In genomic region chr5:33038656-33039509, GRCm38 (mm10) we compare ENCODE assay signal across 9 mouse cellular contexts. TPM values are rescaled to one million over a fixed set of nuclear protein-coding genes. Genes with fewer than 3 reads are reported as not detected.
DNase-seq lines count a peak whose midpoint lies in the region; ATAC-seq and TF ChIP-seq lines count a peak whose summit lies in the region.
"Had no signal": no experiment of that assay in that cellular context is flagged by ENCODE, and none has a peak within 500 bp of the region (broad histone marks: within the 10 kb centered on the region; RNA-seq: fewer than 3 reads in every experiment).

No protein-coding gene starts in this region.

- no peaks in the 10 kb centered on the region for H3K27me3 ChIP-seq in heart, postnatal 0 days (ENCODE audit: control insufficient read depth, insufficient read depth, low read length)
- H3K27me3 ChIP-seq in hindbrain, postnatal 0 days (ENCODE audit: insufficient read depth, low read length) = no peaks in the 10 kb centered on the region
- no peaks in the 10 kb centered on the region for H3K27me3 ChIP-seq in midbrain, embryonic 14.5 days (ENCODE audit: control insufficient read depth, insufficient read depth, low read length)

- no peak for DNase-seq in heart, postnatal 0 days (ENCODE audit: low spot score)
- DNase-seq in heart, postnatal 14 days = no peak
- no peak for DNase-seq in hindbrain, postnatal 0 days (ENCODE audit: low spot score)
- no peak for DNase-seq in midbrain, embryonic 14.5 days
- DNase-seq in adrenal gland, adult 2 months = no peak
- no peak for DNase-seq in right cerebral cortex, postnatal 10 days (ENCODE audit: low spot score in 2 of 2)
- DNase-seq in adrenal gland, postnatal 36 days = no peak

- no peak overlapping the region for H3K4me3 ChIP-seq in heart, postnatal 0 days (ENCODE audit: low read depth, low read length)
- H3K4me3 ChIP-seq in hindbrain, postnatal 0 days (ENCODE audit: low read length) = peak overlapping the region; percentile 12; the same call in 1 of the 2 replicates
- H3K4me3 ChIP-seq in midbrain, embryonic 14.5 days (replicated peaks; ENCODE audit: low read depth, low read length) = no peak overlapping the region

- no peak for TF ChIP-seq EP300 in heart, postnatal 0 days (IDR thresholded peaks at IDR 0.05; ENCODE audit: low read depth)

- WGBS in heart, postnatal 0 days = 40% methylated on average over 13 of the region's 13 CpGs
- 49% methylated on average over 13 of the region's 13 CpGs for WGBS in hindbrain, postnatal 0 days
- 50% methylated on average over 13 of the region's 13 CpGs for WGBS in midbrain, embryonic 14.5 days

- H3K36me3 ChIP-seq in heart, postnatal 0 days (replicated peaks; ENCODE audit: control insufficient read depth, insufficient read depth, low read length) = no peaks in the 10 kb centered on the region
- H3K36me3 ChIP-seq in hindbrain, postnatal 0 days (ENCODE audit: insufficient read depth, low read length) = no peaks in the 10 kb centered on the region
- H3K36me3 ChIP-seq in midbrain, embryonic 14.5 days (ENCODE audit: control insufficient read depth, insufficient read depth, low read length) = no peaks in the 10 kb centered on the region
- H3K36me3 ChIP-seq: G1E had no signal

- no peaks in the 10 kb centered on the region for H3K4me1 ChIP-seq in heart, postnatal 0 days (ENCODE audit: control insufficient read depth, insufficient read depth)
- H3K4me1 ChIP-seq in hindbrain, postnatal 0 days (ENCODE audit: insufficient read depth, low read length) = no peaks in the 10 kb centered on the region
- H3K4me1 ChIP-seq in midbrain, embryonic 14.5 days (ENCODE audit: control insufficient read depth, insufficient read depth, low read length) = 0 out of 2 replicates have a peak, but pooled peaks cover 2% of the 10 kb centered on the region

- no peak for TF ChIP-seq CTCF in heart, postnatal 0 days (IDR thresholded peaks at IDR 0.05; ENCODE audit: low read depth)
- TF ChIP-seq CTCF in hindbrain, postnatal 0 days (IDR thresholded peaks at IDR 0.05; ENCODE audit: low read depth) = no peak

- peak overlapping the region; percentile 51 for H3K4me2 ChIP-seq in heart, postnatal 0 days (ENCODE audit: low read depth, low read length)
- peak overlapping the region; percentile 56 for H3K4me2 ChIP-seq in hindbrain, postnatal 0 days (ENCODE audit: low read depth, low read length)
- H3K4me2 ChIP-seq in midbrain, embryonic 14.5 days (ENCODE audit: low read length) = peak overlapping the region; percentile 48

- no peak overlapping the region; the same call in 1 of the 2 replicates for H3K9ac ChIP-seq in heart, postnatal 0 days (replicated peaks; ENCODE audit: low read depth, low read length)
- no peak overlapping the region; the same call in 1 of the 2 replicates for H3K9ac ChIP-seq in hindbrain, postnatal 0 days (replicated peaks; ENCODE audit: low read length)
- H3K9ac ChIP-seq in midbrain, embryonic 14.5 days (replicated peaks; ENCODE audit: low read length) = no peak overlapping the region

- no peaks in the 10 kb centered on the region for H3K9me3 ChIP-seq in heart, postnatal 0 days (replicated peaks; ENCODE audit: control insufficient read depth, low read length)
- no peaks in the 10 kb centered on the region for H3K9me3 ChIP-seq in hindbrain, postnatal 0 days (ENCODE audit: low read length)
- no peaks in the 10 kb centered on the region for H3K9me3 ChIP-seq in midbrain, embryonic 14.5 days (ENCODE audit: control insufficient read depth, low read length)
- H3K9me3 ChIP-seq: G1E had no signal

- H3K27ac ChIP-seq in heart, postnatal 0 days (ENCODE audit: low read depth) = no peak overlapping the region
- H3K27ac ChIP-seq in hindbrain, postnatal 0 days = no peak overlapping the region
- no peak overlapping the region for H3K27ac ChIP-seq in midbrain, embryonic 14.5 days (replicated peaks; ENCODE audit: low read depth, low read length)

- no peak for ATAC-seq in heart, postnatal 0 days (ENCODE audit: insufficient read depth, low read depth)
- ATAC-seq in activated CD4-positive, CD25-positive, alpha-beta regulatory T cell, adult 4 months = peak; percentile 70
- ATAC-seq in hindbrain, postnatal 0 days = peak; percentile 18; the same call in 1 of the 2 replicates
- ATAC-seq in midbrain, embryonic 14.5 days (ENCODE audit: low FRiP score, low TSS enrichment) = no peak

- intact Hi-C loops in heart, postnatal 14 days (cut with DNase I) = loop anchor here (1.0 kb wide), 1 partner anchor 104 kb away; no protein-coding TSS in a partner anchor

RNA-seq across cellular contexts. Expression of gene Ywhah, which starts 20.3 kb away (rescaled TPM):
- 132 and 199 TPM in 2 replicates for total RNA-seq in heart, postnatal 0 days (2014; rRNA removed; ENCODE audit: low replicate concordance)
- 267 and 288 TPM in 2 replicates for polyA plus RNA-seq in heart, postnatal 0 days (2015; fragmentation: Nextera tagmentation; extraction: Ambion mirVana)
- total RNA-seq in heart, postnatal 14 days (2021) = 100 to 1,000 TPM; 104 to 126 TPM
- 100 to 1,000 TPM; 255 to 299 TPM for polyA plus RNA-seq in activated CD4-positive, CD25-positive, alpha-beta regulatory T cell, adult 4 months (2017; shearing (Covaris generic))
- 559 and 659 TPM in 2 replicates for total RNA-seq in hindbrain, postnatal 0 days (2014; rRNA removed)
- 935 and 978 TPM in 2 replicates for polyA plus RNA-seq in hindbrain, postnatal 0 days (2015; fragmentation: Nextera tagmentation; extraction: Ambion mirVana)
- 643 and 661 TPM in 2 replicates for polyA plus RNA-seq in midbrain, embryonic 14.5 days (2014; fragmentation: Nextera tagmentation; extraction: Ambion mirVana)
- 100 to 1,000 TPM; 167 to 190 TPM for total RNA-seq in adrenal gland, adult 2 months (2021)
- polyA plus RNA-seq in adrenal gland, adult 2 months (2012; rRNA removed) = 128 and 132 TPM in 2 replicates
- 100 to 1,000 TPM; 169 to 179 TPM for total RNA-seq in adrenal gland, postnatal 36 days (2021)

Comparison
In these comparisons a context has a peak if more than half of its experiments do, and no peak if none do; other contexts are left out.
1. ATAC-seq: peak in activated CD4-positive, CD25-positive, alpha-beta regulatory T cell, adult 4 months (single experiment) and hindbrain, postnatal 0 days (single experiment); none in heart, postnatal 0 days (single experiment) and midbrain, embryonic 14.5 days (single experiment).
2. Peak in every context shown above with its lines, with median percentiles within 50 percentile points of each other: H3K4me2 ChIP-seq.